Mouse (Mus musculus) hindbrain, embryonic 13.5 days (tissue): Measurements from ENCODE around the gene G6pc. TPM values are rescaled to one million over a fixed set of nuclear protein-coding genes. Genes with fewer than 3 reads are reported as not detected.
A peak's percentile ranks its signal among the peaks of the same experiment; 100 is the strongest.

Source experiments
- ATAC-seq: fragments of 200-750 bp; cut with Nextera tagmentation; 2 replicates; pipeline ENCODE4 v1.8.0; 2017; ENCODE audit warnings: moderate TSS enrichment; ENCODE audit not compliant: low FRiP score
- H3K27ac ChIP-seq: fragments of 300-500 bp; sonication (generic); 2 replicates; pipeline ENCODE4 v1.5.1; 2015; ENCODE audit warnings: inconsistent platforms, mild to moderate bottlenecking, moderate library complexity
- H3K27me3 ChIP-seq: fragments of 300-500 bp; sonication (generic); 2 replicates; pipeline ENCODE4 v1.6.1; 2015; ENCODE audit warnings: mild to moderate bottlenecking, inconsistent platforms
- H3K36me3 ChIP-seq: fragments of 300-500 bp; sonication (generic); 2 replicates; pipeline ENCODE4 v1.6.1; 2015; ENCODE audit warnings: mild to moderate bottlenecking, inconsistent platforms
- H3K4me1 ChIP-seq: fragments of 300-500 bp; sonication (generic); replicated peaks from 2 replicates; pipeline ENCODE4 v1.6.1; 2015; ENCODE audit warnings: inconsistent platforms
- H3K4me2 ChIP-seq: fragments of 300-500 bp; sonication (generic); 2 replicates; pipeline ENCODE4 v1.6.1; 2015; ENCODE audit warnings: inconsistent platforms, mild to moderate bottlenecking, moderate library complexity
- H3K4me3 ChIP-seq: fragments of 300-500 bp; sonication (generic); 2 replicates; pipeline ENCODE4 v1.5.1; 2015; ENCODE audit warnings: mild to moderate bottlenecking, inconsistent platforms
- H3K9ac ChIP-seq: fragments of 300-500 bp; sonication (generic); 2 replicates; pipeline ENCODE4 v1.6.1; 2015; ENCODE audit warnings: mild to moderate bottlenecking, inconsistent platforms
- H3K9me3 ChIP-seq: fragments of 300-500 bp; sonication (generic); 2 replicates; pipeline ENCODE4 v1.6.1; 2016; ENCODE audit warnings: inconsistent platforms
- WGBS: fragments of 180-500 bp; shearing (Covaris S2); methylation state at CpG from one replicate; pipeline ENCODE4 v1.1.7; 2015; 5-methylcytosine and 5-hydroxymethylcytosine counted together
- polyA plus RNA-seq: library from polyadenylated mRNA; unstranded; fragments of >200 nt; fragmentation: Nextera tagmentation; extraction: Ambion mirVana; gene quantifications from 2 replicates; pipeline ENCODE4 v1.2.1, GENCODE M21; 2015

The G6pc gene
- polyA plus RNA-seq, 1 experiment from 2014 or later = not detected

DNA sequence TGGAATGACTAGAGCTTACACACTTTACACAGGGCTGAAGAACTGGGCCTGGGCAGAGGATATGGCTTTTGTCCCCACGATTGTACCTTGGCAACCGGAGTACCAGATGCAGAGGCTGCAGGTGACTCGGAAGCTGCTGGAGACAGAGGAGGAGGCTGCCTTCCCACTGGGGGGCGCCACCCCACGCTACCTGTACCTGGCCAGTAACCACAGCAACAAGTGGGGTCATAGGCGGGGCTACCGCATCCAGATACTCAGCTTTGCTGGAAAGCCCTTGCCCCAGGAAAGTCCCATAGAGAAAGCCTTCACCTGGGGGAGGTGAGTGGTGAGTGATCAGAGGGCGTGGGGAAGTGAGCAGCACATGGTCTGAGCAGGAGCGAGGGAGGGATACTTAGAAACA, 31.7 kb upstream of the G6pc start:
- Histone ChIP-seq H3K27me3 (no peaks in the 10 kb centered on the region), H3K9me3 (no peaks in the 10 kb centered on the region), H3K27ac (no peak overlapping the region), H3K36me3 (no peaks in the 10 kb centered on the region), H3K4me1 (peaks cover 30% of the 10 kb centered on the region), H3K9ac (no peak overlapping the region), H3K4me3 (no peak overlapping the region), H3K4me2 (no peak overlapping the region)
- ATAC-seq = no peak
- 90% methylated on average over 9 of the region's 9 CpGs for WGBS

DNA sequence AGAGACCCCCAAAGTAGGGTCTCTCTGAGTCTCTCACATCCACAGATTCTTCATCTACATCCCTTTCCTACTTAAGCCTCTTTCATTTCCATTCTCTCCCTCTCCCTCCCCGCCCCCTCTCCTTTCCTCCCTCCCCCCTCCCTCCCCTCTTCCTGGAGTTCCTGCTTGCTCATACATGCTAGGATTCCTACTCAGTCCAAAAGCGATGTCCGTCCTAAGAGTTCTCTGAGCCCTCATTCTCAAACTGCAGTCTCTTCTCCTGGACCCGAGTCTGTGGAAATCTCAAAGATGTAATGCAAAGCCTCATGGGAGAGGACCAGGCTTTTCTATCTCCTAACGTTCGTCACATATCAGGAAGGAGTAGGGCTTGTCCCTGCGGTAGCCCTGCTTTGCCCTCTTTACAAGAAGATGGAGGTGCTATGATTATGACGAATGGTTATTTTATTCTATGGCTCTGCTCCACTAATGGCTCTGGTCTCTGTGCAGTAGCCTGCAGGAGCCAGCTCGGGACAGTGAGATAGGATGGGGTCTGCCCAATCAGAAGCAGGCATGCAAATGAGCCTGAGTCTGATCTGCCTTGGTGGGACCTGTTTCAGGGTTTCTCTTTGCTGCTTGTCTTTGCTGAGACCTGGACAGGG, 29.1 kb upstream of the G6pc start:
- WGBS = 1% methylated on average over 9 of the region's 9 CpGs
- peak overlapping the region; percentile 65 for H3K4me2 ChIP-seq
- peak; percentile 91 for ATAC-seq
- peak overlapping the region; percentile 66 for H3K9ac ChIP-seq
- peaks cover 30% of the 10 kb centered on the region for H3K4me1 ChIP-seq
- H3K9me3 ChIP-seq = no peaks in the 10 kb centered on the region
- no peaks in the 10 kb centered on the region for H3K27me3 ChIP-seq
- H3K4me3 ChIP-seq = peak overlapping the region; percentile 38
- H3K27ac ChIP-seq = peak overlapping the region; percentile 81
- no peaks in the 10 kb centered on the region for H3K36me3 ChIP-seq

DNA sequence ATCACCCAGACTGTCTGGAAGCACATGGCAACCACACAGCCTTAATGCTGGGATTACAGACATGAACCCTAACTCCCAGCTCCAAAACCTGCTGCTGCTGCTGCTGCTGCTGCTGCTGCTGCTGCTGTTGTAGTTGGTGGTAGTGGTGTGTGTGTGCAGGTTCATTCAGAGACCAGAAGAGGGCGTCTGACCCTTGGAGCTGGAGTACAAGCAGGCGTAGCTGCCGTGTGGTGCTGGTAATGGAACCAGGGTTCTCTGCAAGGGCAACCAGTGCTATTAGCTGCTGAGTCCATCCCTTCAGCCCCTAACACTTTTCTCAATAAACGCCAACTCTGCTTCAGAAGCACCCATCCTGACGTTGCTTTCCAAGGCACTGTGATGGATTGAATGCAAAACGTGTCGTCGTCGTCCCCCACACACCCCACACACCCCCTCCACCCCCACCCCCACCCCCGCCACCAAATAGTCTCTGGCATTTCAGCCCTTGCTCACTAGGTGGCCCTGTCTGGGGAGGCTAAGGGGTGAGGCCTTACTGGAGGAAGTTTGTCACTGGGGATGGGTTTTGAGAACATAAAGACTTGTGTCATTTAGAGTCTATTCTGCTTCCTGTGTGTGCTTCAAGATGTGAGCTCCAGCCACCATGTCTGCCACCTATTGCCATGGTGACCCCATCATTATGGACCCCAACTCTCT, 20.1 kb upstream of the G6pc start:
- H3K4me2 ChIP-seq = no peak overlapping the region
- no peak overlapping the region for H3K27ac ChIP-seq
- no peak for ATAC-seq
- no peaks in the 10 kb centered on the region for H3K4me1 ChIP-seq
- no peak overlapping the region for H3K4me3 ChIP-seq
- H3K27me3 ChIP-seq = no peaks in the 10 kb centered on the region
- WGBS = 75% methylated on average over 10 of the region's 10 CpGs
- no peak overlapping the region for H3K9ac ChIP-seq
- no peaks in the 10 kb centered on the region for H3K9me3 ChIP-seq
- no peaks in the 10 kb centered on the region for H3K36me3 ChIP-seq

DNA sequence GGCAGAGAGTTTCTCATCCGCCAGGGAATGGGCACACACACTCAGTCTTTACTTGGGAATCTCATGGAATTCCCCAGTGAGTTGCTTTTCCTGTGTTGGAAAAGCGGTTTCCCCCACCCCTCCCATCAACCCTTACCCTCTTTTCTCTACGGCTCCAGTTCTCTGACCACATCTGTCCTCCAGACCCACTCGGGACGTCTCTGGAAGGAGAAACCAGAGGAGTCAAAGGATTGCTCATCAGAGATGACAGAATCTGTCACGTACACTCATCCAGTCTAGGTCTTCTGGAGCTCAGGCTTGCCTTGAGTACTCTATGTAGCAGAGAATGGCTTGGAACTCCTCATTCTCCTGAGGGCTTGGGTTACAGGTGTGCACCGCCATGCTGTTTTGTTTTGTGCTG, 18.6 kb upstream of the G6pc start:
- H3K4me2 ChIP-seq = no peak overlapping the region
- no peaks in the 10 kb centered on the region for H3K4me1 ChIP-seq
- no peaks in the 10 kb centered on the region for H3K36me3 ChIP-seq
- 74% methylated on average over 7 of the region's 7 CpGs for WGBS
- no peak overlapping the region for H3K4me3 ChIP-seq
- no peak overlapping the region for H3K9ac ChIP-seq
- H3K9me3 ChIP-seq = no peaks in the 10 kb centered on the region
- no peak for ATAC-seq
- H3K27ac ChIP-seq = no peak overlapping the region
- H3K27me3 ChIP-seq = no peaks in the 10 kb centered on the region

DNA sequence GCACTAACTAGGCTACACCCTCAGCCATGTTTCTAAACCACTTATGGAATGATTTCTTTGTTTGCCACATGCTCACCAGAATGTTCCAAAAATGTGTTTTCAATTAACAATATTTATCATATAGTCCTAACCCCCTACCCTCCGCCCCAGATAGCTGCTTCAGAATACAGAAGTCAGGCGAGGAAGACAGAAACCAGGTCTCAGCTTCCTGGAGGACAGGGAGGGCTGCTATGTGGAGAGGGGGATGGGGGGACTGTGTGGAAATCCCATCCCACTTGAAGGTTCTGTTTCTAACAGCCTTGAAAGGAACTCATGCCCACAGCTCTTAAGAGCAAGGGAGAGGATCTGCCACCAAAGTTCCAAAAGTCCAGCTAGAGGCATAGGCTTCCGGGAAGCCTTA, 18.1 kb upstream of the G6pc start:
- no peaks in the 10 kb centered on the region for H3K9me3 ChIP-seq
- no peak for ATAC-seq
- H3K4me3 ChIP-seq = no peak overlapping the region
- 84% methylated on average over 3 of the region's 3 CpGs for WGBS
- H3K4me1 ChIP-seq = no peaks in the 10 kb centered on the region
- no peak overlapping the region for H3K9ac ChIP-seq
- no peak overlapping the region for H3K27ac ChIP-seq
- no peaks in the 10 kb centered on the region for H3K36me3 ChIP-seq
- H3K27me3 ChIP-seq = no peaks in the 10 kb centered on the region
- H3K4me2 ChIP-seq = no peak overlapping the region

DNA sequence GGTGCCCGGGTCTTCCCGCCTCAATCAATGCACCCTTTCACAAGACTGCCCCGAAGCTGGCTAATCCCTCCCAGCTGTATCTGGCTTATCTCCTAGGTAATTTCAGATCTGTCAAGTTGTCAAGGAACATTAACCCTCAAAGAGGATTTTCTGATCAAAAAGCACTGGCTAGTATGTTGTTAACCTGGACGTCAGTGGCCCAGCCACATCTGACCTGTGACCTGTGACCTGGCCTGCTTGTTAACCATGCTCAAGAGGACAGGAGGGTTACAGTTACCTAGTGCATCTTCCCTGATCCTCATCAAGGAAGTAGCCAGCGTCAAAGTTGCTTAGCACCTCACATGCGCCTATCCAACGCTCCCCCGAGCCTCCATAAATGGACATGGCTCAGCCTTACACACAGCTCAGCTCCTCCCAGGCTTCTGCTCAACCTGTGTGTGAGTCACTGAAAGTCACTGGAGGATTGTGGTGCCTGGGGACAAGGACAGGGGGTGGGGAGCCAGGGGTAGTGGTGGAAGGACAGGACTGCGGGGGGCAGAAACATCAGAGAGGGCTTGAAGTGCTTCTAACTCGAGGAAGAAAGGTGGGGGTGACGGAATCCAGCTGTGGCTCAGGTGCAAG, 16.2 kb upstream of the G6pc start:
- H3K4me1 ChIP-seq = no peaks in the 10 kb centered on the region
- no peak overlapping the region for H3K9ac ChIP-seq

DNA sequence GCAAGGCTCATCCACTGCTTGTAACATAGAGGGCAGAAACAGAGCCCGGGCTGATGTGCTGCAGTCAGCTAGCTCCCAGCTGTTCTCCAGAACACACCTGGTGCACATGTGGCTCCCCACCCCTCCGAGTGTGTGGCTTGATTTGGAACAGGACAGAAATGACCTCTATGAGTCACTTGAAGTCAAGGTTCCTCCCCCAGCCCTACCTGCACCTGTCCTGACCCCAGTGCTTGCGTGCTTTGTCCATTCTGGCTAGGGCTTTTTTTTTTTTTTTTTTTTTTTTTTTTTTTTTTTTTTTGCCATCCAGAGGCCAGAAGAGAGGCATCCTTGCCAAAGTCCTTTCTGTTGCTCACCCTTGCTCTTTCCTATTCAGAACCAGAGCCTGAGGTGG, 15.6 kb upstream of the G6pc start:
- Histone ChIP-seq H3K4me3 (no peak overlapping the region), H3K36me3 (no peaks in the 10 kb centered on the region), H3K9ac (no peak overlapping the region), H3K27ac (no peak overlapping the region), H3K4me1 (no peaks in the 10 kb centered on the region), H3K4me2 (no peak overlapping the region), H3K27me3 (no peaks in the 10 kb centered on the region), H3K9me3 (no peaks in the 10 kb centered on the region)
- WGBS = 71% methylated on average over 3 of the region's 3 CpGs
- ATAC-seq = no peak

More for the DNA sequence above, 16.2 kb upstream of the G6pc start:
- H3K36me3 ChIP-seq = no peaks in the 10 kb centered on the region
- ATAC-seq = no peak
- H3K27me3 ChIP-seq = no peaks in the 10 kb centered on the region
- H3K9me3 ChIP-seq = no peaks in the 10 kb centered on the region
- H3K4me3 ChIP-seq = no peak overlapping the region
- WGBS = 68% methylated on average over 11 of the region's 11 CpGs
- H3K27ac ChIP-seq = no peak overlapping the region
- H3K4me2 ChIP-seq = no peak overlapping the region

DNA sequence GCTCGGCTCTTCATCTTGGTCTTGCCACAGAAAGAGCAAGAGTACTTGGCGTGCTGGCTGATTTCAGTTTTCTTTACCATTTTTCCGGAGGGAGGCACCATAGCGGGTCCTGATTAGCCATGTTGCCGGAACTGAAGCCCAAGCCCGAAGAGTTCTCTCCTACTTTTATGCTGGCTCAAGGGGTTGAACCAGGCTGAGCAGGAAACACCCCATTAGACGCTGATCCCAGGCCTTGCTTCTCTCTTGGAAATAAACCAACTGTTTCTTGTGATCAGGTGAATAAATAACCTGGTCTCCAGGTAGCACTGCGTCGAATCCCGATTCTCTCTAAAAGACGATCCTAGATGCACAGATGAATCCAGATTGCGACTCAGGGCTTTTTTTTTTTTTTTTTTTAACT, 13.9 kb upstream of the G6pc start:
- no peak overlapping the region for H3K4me3 ChIP-seq
- no peak overlapping the region for H3K4me2 ChIP-seq
- no peaks in the 10 kb centered on the region for H3K9me3 ChIP-seq
- H3K36me3 ChIP-seq = no peaks in the 10 kb centered on the region
- H3K27ac ChIP-seq = no peak overlapping the region
- H3K4me1 ChIP-seq = no peaks in the 10 kb centered on the region
- H3K9ac ChIP-seq = no peak overlapping the region
- WGBS = 92% methylated on average over 12 of the region's 12 CpGs
- no peaks in the 10 kb centered on the region for H3K27me3 ChIP-seq
- ATAC-seq = no peak

DNA sequence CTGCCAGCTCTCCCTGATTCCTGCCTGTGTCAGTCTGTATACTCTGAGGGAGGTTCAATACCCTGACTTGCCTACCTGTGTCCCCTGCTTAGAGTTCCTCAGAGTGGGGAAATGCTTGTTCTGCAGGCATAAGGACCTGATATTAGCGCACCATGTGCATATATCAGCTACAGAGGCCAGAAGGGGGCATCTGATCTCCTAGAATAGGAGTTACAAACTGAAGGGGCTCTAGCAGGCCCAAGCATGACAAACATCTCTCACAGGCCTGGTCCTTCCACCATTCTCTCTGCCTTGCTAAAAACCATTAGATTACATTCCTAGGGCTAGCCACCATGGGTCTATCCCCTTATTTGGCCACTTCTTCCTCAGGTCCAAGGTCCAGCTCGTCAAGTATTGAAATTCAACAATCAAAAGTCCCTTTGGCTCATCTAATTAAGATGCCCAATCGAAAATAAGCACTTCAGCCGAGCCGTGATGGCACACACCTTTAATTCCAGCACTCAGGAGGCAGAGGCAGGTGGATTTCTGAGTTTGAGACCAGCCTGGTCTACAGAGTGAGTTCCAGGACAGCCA, 12.8 kb upstream of the G6pc start:
- no peaks in the 10 kb centered on the region for H3K9me3 ChIP-seq
- H3K36me3 ChIP-seq = no peaks in the 10 kb centered on the region
- no peak overlapping the region for H3K4me3 ChIP-seq
- no peaks in the 10 kb centered on the region for H3K4me1 ChIP-seq
- H3K9ac ChIP-seq = no peak overlapping the region
- no peak for ATAC-seq
- no peak overlapping the region for H3K27ac ChIP-seq
- no peaks in the 10 kb centered on the region for H3K27me3 ChIP-seq
- H3K4me2 ChIP-seq = no peak overlapping the region
- WGBS = 84% methylated on average over 5 of the region's 5 CpGs

DNA sequence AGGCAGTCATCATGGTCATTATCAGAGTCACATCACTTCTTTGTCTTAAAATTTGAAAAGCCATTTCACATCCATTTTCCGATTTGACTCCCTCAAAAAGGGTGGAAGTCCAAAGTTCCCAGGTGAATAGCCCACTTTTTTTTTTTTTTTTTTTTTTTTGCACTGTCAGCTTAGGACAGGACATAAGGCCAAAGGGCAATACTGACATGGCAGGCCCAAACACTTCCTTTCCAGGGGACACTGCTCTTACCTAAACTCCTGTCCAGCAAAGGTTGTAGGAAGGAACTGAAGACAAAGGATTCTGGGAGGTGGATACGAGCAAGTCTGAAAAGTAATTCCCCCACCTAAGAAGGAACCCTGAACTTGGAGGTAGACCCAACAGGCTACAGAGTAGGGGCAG, 11.4 kb upstream of the G6pc start:
- WGBS = 89% methylated on average over 2 of the region's 2 CpGs
- no peaks in the 10 kb centered on the region for H3K36me3 ChIP-seq
- no peak overlapping the region for H3K4me2 ChIP-seq
- no peaks in the 10 kb centered on the region for H3K27me3 ChIP-seq
- no peak overlapping the region for H3K27ac ChIP-seq
- H3K9ac ChIP-seq = no peak overlapping the region
- H3K9me3 ChIP-seq = no peaks in the 10 kb centered on the region
- no peaks in the 10 kb centered on the region for H3K4me1 ChIP-seq
- no peak overlapping the region for H3K4me3 ChIP-seq
- no peak for ATAC-seq

DNA sequence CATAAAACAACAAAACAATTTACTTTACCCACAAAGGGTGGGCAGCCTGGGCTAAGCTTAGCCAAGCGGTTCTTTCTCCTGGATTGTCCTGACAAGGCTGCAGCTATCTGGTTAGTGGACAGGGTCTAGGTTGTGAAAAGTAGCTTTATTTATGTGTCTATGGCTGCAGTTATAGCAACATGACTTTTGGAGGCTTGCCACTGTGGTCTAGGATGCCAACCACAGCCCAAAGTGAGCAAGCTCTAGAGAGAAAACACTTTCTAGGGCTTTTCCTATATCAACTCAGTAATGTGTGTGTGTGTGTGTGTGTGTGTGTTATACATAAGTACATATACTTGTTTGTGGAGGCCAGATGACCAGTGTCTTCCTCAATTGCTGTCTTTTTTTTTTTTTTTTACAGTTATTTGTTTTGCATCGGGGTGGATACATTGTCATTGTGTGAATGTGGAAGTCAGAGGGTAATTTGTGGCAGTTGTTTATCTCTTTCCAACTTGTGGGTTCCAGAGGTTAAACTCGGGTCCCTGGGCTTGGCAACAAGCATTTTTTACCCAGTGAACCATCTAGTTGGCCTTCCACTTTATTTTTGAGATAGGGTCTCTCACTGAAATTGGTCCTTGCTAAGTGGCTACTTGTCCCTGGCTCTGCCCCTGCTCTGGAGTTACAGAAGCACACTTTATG, 9.7 kb upstream of the G6pc start:
- H3K4me3 ChIP-seq = no peak overlapping the region
- H3K9me3 ChIP-seq = no peaks in the 10 kb centered on the region
- no peak overlapping the region for H3K9ac ChIP-seq
- H3K27ac ChIP-seq = no peak overlapping the region
- no peaks in the 10 kb centered on the region for H3K27me3 ChIP-seq
- H3K4me2 ChIP-seq = no peak overlapping the region
- no peak for ATAC-seq
- H3K36me3 ChIP-seq = no peaks in the 10 kb centered on the region
- no peaks in the 10 kb centered on the region for H3K4me1 ChIP-seq
- WGBS = 83% methylated on average over 3 of the region's 3 CpGs

DNA sequence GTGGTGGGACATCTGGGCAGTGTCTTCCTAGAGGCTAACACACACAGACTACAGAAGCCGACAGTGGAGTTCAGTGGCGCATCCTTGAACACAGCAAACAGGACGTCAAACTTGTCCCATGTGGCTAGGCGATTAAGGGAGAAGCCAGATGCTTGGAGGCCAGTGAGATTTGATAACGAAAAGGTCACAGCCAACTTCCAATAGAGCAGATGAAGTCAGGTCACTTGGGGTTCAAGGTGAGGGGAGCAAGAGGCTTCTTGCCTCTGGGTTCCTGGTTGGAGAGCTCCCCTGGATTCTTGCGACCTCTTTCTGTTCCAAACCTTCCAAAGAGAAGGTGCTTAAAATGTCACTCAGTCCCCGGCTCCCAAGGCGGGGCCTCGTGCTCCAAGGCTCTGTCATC, 7.6 kb upstream of the G6pc start:
- 78% methylated on average over 9 of the region's 9 CpGs for WGBS
- Histone ChIP-seq H3K36me3 (no peaks in the 10 kb centered on the region), H3K9me3 (no peaks in the 10 kb centered on the region), H3K9ac (no peak overlapping the region), H3K27me3 (no peaks in the 10 kb centered on the region), H3K4me1 (no peaks in the 10 kb centered on the region), H3K27ac (no peak overlapping the region), H3K4me2 (no peak overlapping the region), H3K4me3 (no peak overlapping the region)
- ATAC-seq = no peak
